Mouse (Mus musculus): ENCODE measurements at regions not wholly inside any gene's neighbourhood (a gene's known extent, or its start where the extent isn't known, plus 50 kb on each side); places are given as distances from the start of the nearest gene placed in this dataset.

DNA sequence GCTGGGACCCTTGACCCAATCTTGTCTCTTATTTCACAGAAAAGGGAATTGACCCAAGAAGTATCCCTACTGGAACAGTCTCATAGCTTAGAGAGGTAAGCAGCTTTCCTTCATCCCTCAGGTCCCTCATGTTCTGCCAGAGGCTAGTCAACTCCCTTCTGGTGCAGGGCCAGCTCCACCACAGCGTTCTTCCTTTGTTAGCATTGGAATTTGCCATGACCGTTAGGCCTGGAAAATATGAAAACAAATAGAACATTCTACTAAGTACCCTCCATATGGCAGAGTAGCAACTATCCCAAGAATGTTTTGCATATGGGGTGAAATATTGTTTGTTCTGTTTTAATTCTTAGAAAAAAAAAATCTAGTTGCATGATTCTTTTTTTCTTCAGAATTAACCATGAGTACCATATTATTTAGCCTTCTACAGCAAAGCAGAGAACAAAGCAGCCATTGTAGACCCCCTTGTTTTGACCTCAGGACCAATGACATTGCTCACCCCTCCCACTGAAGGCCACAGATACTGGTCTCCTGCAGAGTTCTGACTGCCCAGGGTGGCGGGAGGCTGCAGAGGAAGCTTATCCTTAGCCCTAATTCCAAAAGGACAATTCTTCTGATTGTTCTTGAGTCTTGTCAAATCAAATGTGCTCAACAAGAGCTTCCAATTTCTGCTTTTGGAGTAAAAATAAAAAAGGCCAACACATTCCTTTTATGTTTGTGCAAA, 78.1 kb upstream of the Ehbp1 start:
- Histone ChIP-seq H3K4me1 (ENCODE audit: control insufficient read depth, insufficient read depth, low read length) (no peaks in the 10 kb centered on the region), H3K4me3 (ENCODE audit: insufficient read depth, low read length) (no peak overlapping the region), H3K27ac (ENCODE audit: insufficient read depth, low read length) (peak overlapping the region; percentile 85; the same call in 1 of the 2 replicates)
- TF ChIP-seq CTCF (IDR thresholded peaks at IDR 0.05; ENCODE audit: borderline replicate concordance, insufficient read depth, low read length) (no peak), POLR2A (IDR thresholded peaks at IDR 0.05; ENCODE audit: low read depth, low read length) (no peak)

DNA sequence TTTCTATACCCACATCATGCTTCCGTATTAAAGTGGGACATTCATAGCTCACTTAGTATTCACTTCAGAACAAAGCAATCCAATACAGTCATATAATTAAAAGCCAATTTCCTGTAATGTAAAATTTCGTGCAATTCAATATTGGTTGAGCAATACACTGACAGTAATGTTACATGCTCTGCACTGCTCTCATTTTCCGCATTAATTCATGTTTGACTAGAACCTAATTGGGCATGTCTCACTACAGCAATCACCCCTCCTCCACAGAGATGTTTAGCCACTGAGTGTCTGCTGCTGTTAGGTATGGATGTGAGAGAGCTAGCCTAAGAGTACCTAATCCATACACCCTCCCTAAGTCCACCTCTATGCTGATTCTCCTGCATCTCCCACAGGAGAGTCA, 79.7 kb upstream of the Ehbp1 start:
- TF ChIP-seq POLR2A (IDR thresholded peaks at IDR 0.05; ENCODE audit: low read depth, low read length), result no peak
- Histone ChIP-seq H3K4me1 (ENCODE audit: control insufficient read depth, insufficient read depth, low read length) (no peaks in the 10 kb centered on the region), H3K4me3 (ENCODE audit: insufficient read depth, low read length) (no peak overlapping the region), H3K27ac (ENCODE audit: insufficient read depth, low read length) (no peak overlapping the region)

- H3K4me3 ChIP-seq (ENCODE audit: insufficient read depth, low read length), result no peak overlapping the region
- TF ChIP-seq CTCF (IDR thresholded peaks at IDR 0.05; ENCODE audit: borderline replicate concordance, insufficient read depth, low read length), result peak; percentile 68; the same call in 1 of the 2 replicates
- TF ChIP-seq POLR2A (IDR thresholded peaks at IDR 0.05; ENCODE audit: low read depth, low read length), result no peak
- peak overlapping the region; percentile 58 for H3K27ac ChIP-seq (ENCODE audit: insufficient read depth, low read length)
- peaks cover 10% of the 10 kb centered on the region for H3K4me1 ChIP-seq (ENCODE audit: control insufficient read depth, insufficient read depth, low read length)
Measured at GRCm38 (mm10) chr11:22437140-22437850, 74.6 kb upstream of the Tmem17 start.

GRCm38 (mm10) chr11:22437851-22438215, 74.1 kb upstream of the Tmem17 start:
- Histone ChIP-seq H3K4me3 (ENCODE audit: insufficient read depth, low read length) (no peak overlapping the region), H3K27ac (ENCODE audit: insufficient read depth, low read length) (no peak overlapping the region), H3K4me1 (ENCODE audit: control insufficient read depth, insufficient read depth, low read length) (peaks cover 10% of the 10 kb centered on the region)
- TF ChIP-seq CTCF (IDR thresholded peaks at IDR 0.05; ENCODE audit: borderline replicate concordance, insufficient read depth, low read length), result no peak
- TF ChIP-seq POLR2A (IDR thresholded peaks at IDR 0.05; ENCODE audit: low read depth, low read length), result no peak

DNA sequence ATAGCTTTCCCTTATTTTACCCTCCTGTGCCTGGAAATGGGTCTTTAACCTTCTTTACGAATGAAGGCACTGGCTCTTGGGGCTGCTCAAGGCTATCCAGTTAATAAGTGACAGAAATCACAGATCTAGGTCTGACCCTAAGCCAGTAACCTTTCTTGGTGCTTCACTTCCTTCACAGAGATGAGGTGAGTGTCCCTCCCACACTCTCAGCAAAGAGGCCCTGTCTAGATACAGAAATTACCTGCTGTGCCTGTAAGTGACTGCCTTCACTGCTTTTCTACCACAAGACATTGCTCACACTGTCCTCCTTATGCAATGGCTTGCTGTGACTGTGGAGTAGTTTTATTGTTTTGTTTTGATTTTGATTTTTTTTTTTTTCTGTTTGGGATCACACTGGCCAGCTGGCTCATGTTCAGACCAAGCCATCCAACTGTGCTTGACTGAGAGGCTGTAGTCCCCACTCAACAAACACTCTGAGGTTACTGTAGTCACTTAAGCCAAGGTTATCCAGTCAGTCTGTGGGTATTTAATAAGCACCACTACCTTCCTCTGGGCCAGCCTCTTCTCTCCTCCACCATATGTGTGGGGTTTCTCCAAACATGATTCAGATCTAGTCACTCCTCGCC, 73.3 kb upstream of the Tmem17 start:
- TF ChIP-seq POLR2A (IDR thresholded peaks at IDR 0.05; ENCODE audit: low read depth, low read length) (no peak), CTCF (IDR thresholded peaks at IDR 0.05; ENCODE audit: borderline replicate concordance, insufficient read depth, low read length) (no peak)
- Histone ChIP-seq H3K27ac (ENCODE audit: insufficient read depth, low read length) (no peak overlapping the region), H3K4me1 (ENCODE audit: control insufficient read depth, insufficient read depth, low read length) (peaks cover 10% of the 10 kb centered on the region)

GRCm38 (mm10) chr11:22440521-22440920, 71.4 kb upstream of the Tmem17 start:
- Histone ChIP-seq H3K4me1 (ENCODE audit: control insufficient read depth, insufficient read depth, low read length) (peaks cover 10% of the 10 kb centered on the region), H3K4me3 (ENCODE audit: insufficient read depth, low read length) (no peak overlapping the region), H3K27ac (ENCODE audit: insufficient read depth, low read length) (0 out of 2 replicates have a peak overlapping the region, but pooled peaks have one; percentile 31)
- TF ChIP-seq CTCF (IDR thresholded peaks at IDR 0.05; ENCODE audit: borderline replicate concordance, insufficient read depth, low read length), result no peak
- no peak for TF ChIP-seq POLR2A (IDR thresholded peaks at IDR 0.05; ENCODE audit: low read depth, low read length)

More for the DNA sequence above, 73.3 kb upstream of the Tmem17 start:
- no peak overlapping the region for H3K4me3 ChIP-seq (ENCODE audit: insufficient read depth, low read length)

- no peak overlapping the region for H3K4me3 ChIP-seq (ENCODE audit: insufficient read depth, low read length)
- no peak for TF ChIP-seq POLR2A (IDR thresholded peaks at IDR 0.05; ENCODE audit: low read depth, low read length)
- no peak for TF ChIP-seq CTCF (IDR thresholded peaks at IDR 0.05; ENCODE audit: borderline replicate concordance, insufficient read depth, low read length)
- no peaks in the 10 kb centered on the region for H3K4me1 ChIP-seq (ENCODE audit: control insufficient read depth, insufficient read depth, low read length)
- no peak overlapping the region for H3K27ac ChIP-seq (ENCODE audit: insufficient read depth, low read length)
Measured at GRCm38 (mm10) chr11:22453161-22453560, 58.7 kb upstream of the Tmem17 start.

- TF ChIP-seq CTCF (IDR thresholded peaks at IDR 0.05; ENCODE audit: borderline replicate concordance, insufficient read depth, low read length) (no peak), POLR2A (IDR thresholded peaks at IDR 0.05; ENCODE audit: low read depth, low read length) (no peak)
- H3K27ac ChIP-seq (ENCODE audit: insufficient read depth, low read length), result no peak overlapping the region
- H3K4me1 ChIP-seq (ENCODE audit: control insufficient read depth, insufficient read depth, low read length), result no peaks in the 10 kb centered on the region
- H3K4me3 ChIP-seq (ENCODE audit: insufficient read depth, low read length), result no peak overlapping the region
Measured at GRCm38 (mm10) chr11:22456286-22456685, 55.6 kb upstream of the Tmem17 start.

DNA sequence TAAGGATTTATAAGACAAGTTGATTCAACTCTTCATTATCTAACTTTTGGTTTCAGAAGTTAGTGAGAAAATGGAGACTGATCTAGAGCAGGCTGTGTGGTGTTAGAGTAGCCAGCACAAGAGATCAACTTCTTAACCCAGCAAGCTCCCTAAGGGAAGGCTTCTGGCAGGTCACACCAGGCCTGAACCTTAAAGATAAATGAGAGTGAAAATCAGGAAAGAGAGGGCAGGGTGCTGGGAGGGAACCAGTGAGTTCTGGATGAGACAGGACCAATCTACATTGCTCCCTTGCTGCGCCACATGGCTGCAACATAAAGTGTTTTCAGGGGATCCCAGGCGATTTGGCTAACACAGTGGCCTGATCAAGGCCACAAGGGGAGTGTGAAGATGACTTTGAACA, 54.7 kb upstream of the Tmem17 start:
- no peak overlapping the region for H3K27ac ChIP-seq (ENCODE audit: insufficient read depth, low read length)
- no peak for TF ChIP-seq POLR2A (IDR thresholded peaks at IDR 0.05; ENCODE audit: low read depth, low read length)
- TF ChIP-seq CTCF (IDR thresholded peaks at IDR 0.05; ENCODE audit: borderline replicate concordance, insufficient read depth, low read length), result no peak
- H3K4me3 ChIP-seq (ENCODE audit: insufficient read depth, low read length), result no peak overlapping the region
- H3K4me1 ChIP-seq (ENCODE audit: control insufficient read depth, insufficient read depth, low read length), result no peaks in the 10 kb centered on the region

Data from embryonic fibroblast, embryonic 13.5 days (primary cell).